ENCODE assay signal across 15 mouse cellular contexts in the genomic region with DNA sequence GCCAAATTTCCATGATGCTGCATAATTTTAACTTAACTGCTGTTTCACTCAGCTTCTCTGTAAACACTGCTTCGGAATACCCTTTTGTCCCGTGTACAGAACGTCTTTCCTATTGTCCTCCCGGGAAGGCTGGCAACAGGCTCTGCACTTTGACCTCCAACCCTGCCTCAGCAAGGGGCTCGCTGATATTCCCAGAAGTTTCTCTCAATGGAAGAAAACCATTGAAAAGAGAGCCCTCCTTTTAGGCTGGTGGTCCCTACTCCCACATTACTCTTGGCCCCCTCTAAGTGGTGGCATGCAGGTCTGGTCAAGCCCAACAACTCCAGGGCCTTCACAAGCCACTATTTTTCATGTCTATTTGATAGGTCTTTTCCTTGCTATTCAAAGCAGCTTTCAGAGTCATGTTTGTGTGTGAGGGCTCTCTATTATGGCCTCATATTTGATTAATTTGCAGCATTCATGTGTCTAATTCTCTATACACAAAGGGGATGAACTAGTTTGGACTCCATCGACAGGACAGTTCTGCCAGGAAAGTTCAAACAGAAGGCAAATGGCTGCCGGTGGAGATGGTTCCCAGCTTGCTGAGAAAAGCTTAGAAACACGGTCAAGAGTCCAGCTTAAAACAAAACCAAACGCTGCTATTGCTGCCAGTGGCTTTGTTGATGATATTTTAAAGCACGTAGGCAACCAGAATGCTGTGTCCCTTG.
DNase-seq lines count a peak whose midpoint lies in the region; ATAC-seq and TF ChIP-seq lines count a peak whose summit lies in the region.
"Had no signal": no experiment of that assay in that cellular context is flagged by ENCODE, and none has a peak within 500 bp of the region (broad histone marks: within the 10 kb centered on the region; RNA-seq: fewer than 3 reads in every experiment).

No protein-coding gene starts in this region.

- no peak overlapping the region for H3K4me3 ChIP-seq in kidney, postnatal 0 days (replicated peaks; ENCODE audit: low read depth, low read length)
- H3K4me3 ChIP-seq in midbrain, postnatal 0 days (ENCODE audit: low read depth, low read length), result no peak overlapping the region
- no peak overlapping the region for H3K4me3 ChIP-seq in midbrain, embryonic 16.5 days (ENCODE audit: low read depth, low read length)
- H3K4me3 ChIP-seq: embryonic facial prominence, embryonic 15.5 days; forebrain, embryonic 13.5 days; limb, embryonic 15.5 days had no signal

- H3K9ac ChIP-seq in kidney, postnatal 0 days (ENCODE audit: low read depth, low read length), result no peak overlapping the region
- H3K9ac ChIP-seq in midbrain, postnatal 0 days (replicated peaks; ENCODE audit: low read length, poor library complexity, severe bottlenecking), result no peak overlapping the region
- no peak overlapping the region for H3K9ac ChIP-seq in midbrain, embryonic 16.5 days (ENCODE audit: low read depth, low read length)
- H3K9ac ChIP-seq: embryonic facial prominence, embryonic 15.5 days; forebrain, embryonic 13.5 days; limb, embryonic 15.5 days had no signal

- DNase-seq in kidney, postnatal 0 days (ENCODE audit: low spot score), result peak; percentile 44
- no peak for DNase-seq in kidney, adult 8-10 months
- peak; percentile 15 for DNase-seq in midbrain, postnatal 0 days (ENCODE audit: low spot score)
- DNase-seq in lung, postnatal 25 days (ENCODE audit: low spot score), result peak; percentile 16
- peak; percentile 13 for DNase-seq in yolk sac, embryonic 10.5 days (ENCODE audit: low spot score)
- DNase-seq in left cerebral cortex, postnatal 14 days (ENCODE audit: low spot score in 2 of 2), result no peak
- DNase-seq: cerebellum, adult 11-12 months; cerebellum, postnatal 36 days; right cerebral cortex, adult 18-20 months; spleen, adult 18-20 months; thymus, postnatal 36 days had no signal

- ATAC-seq in kidney, postnatal 0 days (replicated peaks; ENCODE audit: low FRiP score, low read depth), result no peak
- ATAC-seq in midbrain, postnatal 0 days (ENCODE audit: low FRiP score), result no peak
- no peak for ATAC-seq in midbrain, embryonic 16.5 days
- ATAC-seq: forebrain, embryonic 13.5 days had no signal

- H3K27ac ChIP-seq in kidney, postnatal 0 days, result no peak overlapping the region
- H3K27ac ChIP-seq in midbrain, postnatal 0 days (ENCODE audit: low read depth, low read length), result no peak overlapping the region
- H3K27ac ChIP-seq in midbrain, embryonic 16.5 days (ENCODE audit: low read length), result no peak overlapping the region
- H3K27ac ChIP-seq: embryonic facial prominence, embryonic 15.5 days; forebrain, embryonic 13.5 days; limb, embryonic 15.5 days had no signal

- no peaks in the 10 kb centered on the region for H3K9me3 ChIP-seq in kidney, postnatal 0 days (replicated peaks; ENCODE audit: low read length)
- no peaks in the 10 kb centered on the region for H3K9me3 ChIP-seq in midbrain, postnatal 0 days (ENCODE audit: low read length)
- H3K9me3 ChIP-seq in midbrain, embryonic 16.5 days (replicated peaks; ENCODE audit: control insufficient read depth, low read length, poor library complexity, severe bottlenecking), result no peaks in the 10 kb centered on the region
- H3K9me3 ChIP-seq: embryonic facial prominence, embryonic 15.5 days; forebrain, embryonic 13.5 days; limb, embryonic 15.5 days had no signal

- H3K4me2 ChIP-seq in kidney, postnatal 0 days (ENCODE audit: low read length), result 0 out of 2 replicates have a peak overlapping the region, but pooled peaks have one; percentile 31
- H3K4me2 ChIP-seq in midbrain, postnatal 0 days (ENCODE audit: low read depth, low read length, poor library complexity, severe bottlenecking), result no peak overlapping the region
- no peak overlapping the region for H3K4me2 ChIP-seq in midbrain, embryonic 16.5 days (ENCODE audit: low read length)
- H3K4me2 ChIP-seq: embryonic facial prominence, embryonic 15.5 days; forebrain, embryonic 13.5 days; limb, embryonic 15.5 days had no signal

- no peaks in the 10 kb centered on the region for H3K36me3 ChIP-seq in kidney, postnatal 0 days (ENCODE audit: insufficient read depth, low read length)
- no peaks in the 10 kb centered on the region for H3K36me3 ChIP-seq in midbrain, postnatal 0 days (ENCODE audit: insufficient read depth, low read length)
- H3K36me3 ChIP-seq in midbrain, embryonic 16.5 days (ENCODE audit: control insufficient read depth, insufficient read depth, low read length), result no peaks in the 10 kb centered on the region
- H3K36me3 ChIP-seq: embryonic facial prominence, embryonic 15.5 days; limb, embryonic 15.5 days had no signal

- TF ChIP-seq CTCF in kidney, postnatal 0 days (IDR thresholded peaks at IDR 0.05; ENCODE audit: low read depth), result no peak
- TF ChIP-seq CTCF in midbrain, postnatal 0 days (IDR thresholded peaks at IDR 0.05), result no peak

- intact Hi-C loops in left cerebral cortex, postnatal 14 days (cut with DNase I), result no loop called here

- 53% methylated on average over 10 of the region's 10 CpGs for WGBS in kidney, postnatal 0 days
- 30% methylated on average over 10 of the region's 10 CpGs for WGBS in midbrain, postnatal 0 days
- WGBS in midbrain, embryonic 16.5 days, result 24% methylated on average over 10 of the region's 10 CpGs

- no peaks in the 10 kb centered on the region; the same call in 1 of the 2 replicates for H3K4me1 ChIP-seq in kidney, postnatal 0 days (replicated peaks; ENCODE audit: insufficient read depth, low read length)
- H3K4me1 ChIP-seq in midbrain, postnatal 0 days (ENCODE audit: insufficient read depth, low read length), result no peaks in the 10 kb centered on the region; the same call in 1 of the 2 replicates
- H3K4me1 ChIP-seq in midbrain, embryonic 16.5 days (ENCODE audit: control insufficient read depth, insufficient read depth, low read length), result no peaks in the 10 kb centered on the region; the same call in none of the 2 replicates

- no peaks in the 10 kb centered on the region for H3K27me3 ChIP-seq in kidney, postnatal 0 days (ENCODE audit: insufficient read depth, low read length)
- H3K27me3 ChIP-seq in midbrain, postnatal 0 days (ENCODE audit: insufficient read depth, low read length), result no peaks in the 10 kb centered on the region
- no peaks in the 10 kb centered on the region for H3K27me3 ChIP-seq in midbrain, embryonic 16.5 days (ENCODE audit: control insufficient read depth, insufficient read depth, low read depth, low read length)
- H3K27me3 ChIP-seq: embryonic facial prominence, embryonic 15.5 days; forebrain, embryonic 13.5 days; limb, embryonic 15.5 days had no signal

Comparison
In these comparisons a context has a peak if more than half of its experiments do, and no peak if none do; other contexts are left out.
1. DNase-seq: peak in kidney, postnatal 0 days (single experiment), midbrain, postnatal 0 days (single experiment), lung, postnatal 25 days (single experiment) and yolk sac, embryonic 10.5 days (single experiment); none in kidney, adult 8-10 months (0 of 2) and left cerebral cortex, postnatal 14 days (0 of 2).